Mouse (Mus musculus): ENCODE results near the gene Retreg3. TPM values are rescaled to one million over a fixed set of nuclear protein-coding genes. Genes with fewer than 3 reads are reported as not detected.
A peak's percentile ranks its signal among the peaks of the same experiment; 100 is the strongest.

Retreg3 gene
- polyA plus RNA-seq, 1 experiment from 2014 or later, result 15.9 TPM

GRCm38 (mm10) chr11:101111178-101111577 is 8.5 kb downstream of the Retreg3 start:
- H3K9ac ChIP-seq, result no peak overlapping the region
- H3K4me2 ChIP-seq, result no peak overlapping the region
- H3K4me1 ChIP-seq (replicated peaks), result peaks cover 7% of the 10 kb centered on the region
- H3K36me3 ChIP-seq, result peaks cover 4% of the 10 kb centered on the region
- no peak overlapping the region for H3K27ac ChIP-seq (ENCODE audit: poor library complexity, severe bottlenecking)
- no peak overlapping the region for H3K4me3 ChIP-seq
- H3K27me3 ChIP-seq (replicated peaks), result no peaks in the 10 kb centered on the region
- no peak for ATAC-seq (ENCODE audit: insufficient number of reproducible peaks, low FRiP score)
- H3K9me3 ChIP-seq (replicated peaks), result no peaks in the 10 kb centered on the region
- WGBS, result 90% methylated on average over 4 of the region's 4 CpGs

GRCm38 (mm10) chr11:101110708-101111107 is 9.0 kb downstream of the Retreg3 start:
- no peak overlapping the region for H3K9ac ChIP-seq
- no peak for ATAC-seq (ENCODE audit: insufficient number of reproducible peaks, low FRiP score)
- peaks cover 9% of the 10 kb centered on the region for H3K36me3 ChIP-seq
- no peak overlapping the region for H3K4me3 ChIP-seq
- H3K27me3 ChIP-seq (replicated peaks), result no peaks in the 10 kb centered on the region
- no peak overlapping the region for H3K4me2 ChIP-seq
- WGBS, result 53% methylated on average over 5 of the region's 5 CpGs
- H3K9me3 ChIP-seq (replicated peaks), result no peaks in the 10 kb centered on the region
- no peak overlapping the region for H3K27ac ChIP-seq (ENCODE audit: poor library complexity, severe bottlenecking)
- H3K4me1 ChIP-seq (replicated peaks), result peaks cover 3% of the 10 kb centered on the region

- no peak for ATAC-seq (ENCODE audit: insufficient number of reproducible peaks, low FRiP score)
- no peaks in the 10 kb centered on the region; the same call in 1 of the 2 replicates for H3K4me1 ChIP-seq (replicated peaks)
- WGBS, result 87% methylated on average over 4 of the region's 4 CpGs
- H3K4me3 ChIP-seq, result no peak overlapping the region
- no peaks in the 10 kb centered on the region for H3K27me3 ChIP-seq (replicated peaks)
- no peak overlapping the region for H3K4me2 ChIP-seq
- H3K27ac ChIP-seq (ENCODE audit: poor library complexity, severe bottlenecking), result no peak overlapping the region
- H3K9me3 ChIP-seq (replicated peaks), result no peaks in the 10 kb centered on the region
- no peak overlapping the region for H3K9ac ChIP-seq
- peaks cover 16% of the 10 kb centered on the region for H3K36me3 ChIP-seq
These were observed 10.3 kb downstream of the Retreg3 start for GRCm38 (mm10) chr11:101109351-101109750.

GRCm38 (mm10) chr11:101103011-101103410 is 16.7 kb downstream of the Retreg3 start:
- Histone ChIP-seq H3K9ac (no peak overlapping the region), H3K9me3 (replicated peaks) (no peaks in the 10 kb centered on the region), H3K27ac (ENCODE audit: poor library complexity, severe bottlenecking) (no peak overlapping the region), H3K27me3 (replicated peaks) (no peaks in the 10 kb centered on the region), H3K36me3 (peaks cover 71% of the 10 kb centered on the region), H3K4me1 (replicated peaks) (0 out of 2 replicates have a peak, but pooled peaks cover 3% of the 10 kb centered on the region), H3K4me3 (no peak overlapping the region), H3K4me2 (no peak overlapping the region)
- 88% methylated on average over 5 of the region's 5 CpGs for WGBS
- ATAC-seq (ENCODE audit: insufficient number of reproducible peaks, low FRiP score), result no peak

GRCm38 (mm10) chr11:101098231-101098630 is 21.5 kb downstream of the Retreg3 start:
- ATAC-seq (ENCODE audit: insufficient number of reproducible peaks, low FRiP score), result no peak
- Histone ChIP-seq H3K4me2 (no peak overlapping the region), H3K27me3 (replicated peaks) (no peaks in the 10 kb centered on the region), H3K4me1 (replicated peaks) (peaks cover 12% of the 10 kb centered on the region), H3K4me3 (no peak overlapping the region), H3K9ac (0 out of 2 replicates have a peak overlapping the region, but pooled peaks have one; percentile 27), H3K36me3 (peaks cover 72% of the 10 kb centered on the region), H3K27ac (ENCODE audit: poor library complexity, severe bottlenecking) (no peak overlapping the region), H3K9me3 (replicated peaks) (no peaks in the 10 kb centered on the region)
- 90% methylated on average over 8 of the region's 8 CpGs for whole genome bisulfite sequencing

- H3K36me3 ChIP-seq, result peaks cover 75% of the 10 kb centered on the region
- no peaks in the 10 kb centered on the region for H3K9me3 ChIP-seq (replicated peaks)
- peak within 1 kb of the TSS; percentile 94 for H3K4me2 ChIP-seq
- no peaks in the 10 kb centered on the region for H3K27me3 ChIP-seq (replicated peaks)
- peak; percentile 93 for ATAC-seq (ENCODE audit: insufficient number of reproducible peaks, low FRiP score)
- H3K9ac ChIP-seq, result peak within 1 kb of the TSS; percentile 90
- H3K4me3 ChIP-seq, result peak within 1 kb of the TSS; percentile 84
- H3K27ac ChIP-seq (ENCODE audit: poor library complexity, severe bottlenecking), result peak within 1 kb of the TSS; percentile 97
- peaks cover 10% of the 10 kb centered on the region for H3K4me1 ChIP-seq (replicated peaks)
- under 1% methylated on average over 43 of the region's 43 CpGs for WGBS
These were observed 24.2 kb downstream of the Retreg3 start, which contains the start of gene Psmc3ip for GRCm38 (mm10) chr11:101095314-101096024. Gene Psmc3ip (minus strand): TSS chr11:101095436.

- 1% methylated on average over 18 of the region's 18 CpGs for WGBS
- Histone ChIP-seq H3K27me3 (replicated peaks) (no peaks in the 10 kb centered on the region), H3K27ac (ENCODE audit: poor library complexity, severe bottlenecking) (no peak overlapping the region), H3K4me2 (peak overlapping the region; percentile 94), H3K9ac (peak overlapping the region; percentile 90), H3K4me1 (replicated peaks) (peaks cover 10% of the 10 kb centered on the region), H3K36me3 (peaks cover 75% of the 10 kb centered on the region), H3K9me3 (replicated peaks) (no peaks in the 10 kb centered on the region), H3K4me3 (peak overlapping the region; percentile 84)
- no peak for ATAC-seq (ENCODE audit: insufficient number of reproducible peaks, low FRiP score)
These were observed 24.8 kb downstream of the Retreg3 start for GRCm38 (mm10) chr11:101094930-101095313.

GRCm38 (mm10) chr11:101089931-101090330 is 29.8 kb downstream of the Retreg3 start:
- no peak overlapping the region for H3K4me3 ChIP-seq
- no peak overlapping the region for H3K4me2 ChIP-seq
- H3K9ac ChIP-seq, result no peak overlapping the region
- H3K36me3 ChIP-seq, result peaks cover 68% of the 10 kb centered on the region
- WGBS, result 81% methylated on average over 1 of the region's 1 CpGs
- no peaks in the 10 kb centered on the region for H3K27me3 ChIP-seq (replicated peaks)
- no peak overlapping the region for H3K27ac ChIP-seq (ENCODE audit: poor library complexity, severe bottlenecking)
- H3K4me1 ChIP-seq (replicated peaks), result peaks cover 37% of the 10 kb centered on the region
- no peaks in the 10 kb centered on the region for H3K9me3 ChIP-seq (replicated peaks)
- no peak for ATAC-seq (ENCODE audit: insufficient number of reproducible peaks, low FRiP score)

- no peaks in the 10 kb centered on the region for H3K27me3 ChIP-seq (replicated peaks)
- peaks cover 39% of the 10 kb centered on the region for H3K4me1 ChIP-seq (replicated peaks)
- H3K36me3 ChIP-seq, result peaks cover 59% of the 10 kb centered on the region
- H3K27ac ChIP-seq (ENCODE audit: poor library complexity, severe bottlenecking), result peak overlapping the region; percentile 73
- H3K9ac ChIP-seq, result peak overlapping the region; percentile 92
- ATAC-seq (ENCODE audit: insufficient number of reproducible peaks, low FRiP score), result no peak
- H3K9me3 ChIP-seq (replicated peaks), result no peaks in the 10 kb centered on the region
- peak overlapping the region; percentile 86 for H3K4me3 ChIP-seq
- H3K4me2 ChIP-seq, result peak overlapping the region; percentile 95
- 14% methylated on average over 8 of the region's 8 CpGs for WGBS
These were observed 32.0 kb downstream of the Retreg3 start for GRCm38 (mm10) chr11:101087682-101088055.

GRCm38 (mm10) chr11:101086756-101087681 is 32.7 kb downstream of the Retreg3 start, which contains the start of gene Mlx:
Gene Mlx (plus strand): TSS chr11:101087277.
- H3K4me1 ChIP-seq (replicated peaks), result peaks cover 39% of the 10 kb centered on the region
- peak; percentile 87 for ATAC-seq (ENCODE audit: insufficient number of reproducible peaks, low FRiP score)
- H3K9me3 ChIP-seq (replicated peaks), result no peaks in the 10 kb centered on the region
- peak within 1 kb of the TSS; percentile 86 for H3K4me3 ChIP-seq
- peak within 1 kb of the TSS; percentile 92 for H3K9ac ChIP-seq
- 2% methylated on average over 52 of the region's 52 CpGs for WGBS
- H3K36me3 ChIP-seq, result peaks cover 52% of the 10 kb centered on the region
- H3K27ac ChIP-seq (ENCODE audit: poor library complexity, severe bottlenecking), result peak within 1 kb of the TSS; percentile 74
- no peaks in the 10 kb centered on the region for H3K27me3 ChIP-seq (replicated peaks)
- peak within 1 kb of the TSS; percentile 95 for H3K4me2 ChIP-seq

GRCm38 (mm10) chr11:101086323-101086674 is 33.4 kb downstream of the Retreg3 start:
- Histone ChIP-seq H3K4me1 (replicated peaks) (peaks cover 42% of the 10 kb centered on the region), H3K9ac (peak overlapping the region; percentile 92)

More at GRCm38 (mm10) chr11:101086323-101086674, 33.4 kb downstream of the Retreg3 start:
- 75% methylated on average over 6 of the region's 6 CpGs for WGBS
- H3K4me2 ChIP-seq, result peak overlapping the region; percentile 95
- H3K27ac ChIP-seq (ENCODE audit: poor library complexity, severe bottlenecking), result peak overlapping the region; percentile 74
- peaks cover 45% of the 10 kb centered on the region for H3K36me3 ChIP-seq
- H3K4me3 ChIP-seq, result peak overlapping the region; percentile 86
- no peak for ATAC-seq (ENCODE audit: insufficient number of reproducible peaks, low FRiP score)
- H3K27me3 ChIP-seq (replicated peaks), result no peaks in the 10 kb centered on the region
- no peaks in the 10 kb centered on the region for H3K9me3 ChIP-seq (replicated peaks)
